Mouse (Mus musculus) midbrain, embryonic 16.5 days (tissue): Measurements from ENCODE around the gene Ccdc87. TPM values are rescaled to one million over a fixed set of nuclear protein-coding genes. Genes with fewer than 3 reads are reported as not detected.
"Not testable (repeated sequence)": the region's sequence is repeated elsewhere in the genome, so short reads cannot be mapped to it uniquely, and the experiment has no call there.

ENCODE experiments used
- ATAC-seq: fragments of 200-750 bp; cut with Nextera tagmentation; 2 replicates; pipeline ENCODE4 v1.8.0; 2017; ENCODE audit warnings: moderate TSS enrichment
- H3K27ac ChIP-seq: fragments of 300-500 bp; sonication (generic); 2 replicates; pipeline ENCODE4 v1.5.1; 2014; ENCODE audit warnings: mild to moderate bottlenecking, low read length, mixed read lengths
- H3K27me3 ChIP-seq: fragments of 300-500 bp; sonication (generic); 2 replicates; pipeline ENCODE4 v1.6.1; 2014; ENCODE audit warnings: low read depth, low read length, mixed read lengths; ENCODE audit not compliant: control insufficient read depth, insufficient read depth
- H3K36me3 ChIP-seq: fragments of 300-500 bp; sonication (generic); 2 replicates; pipeline ENCODE4 v1.6.1; 2014; ENCODE audit warnings: mild to moderate bottlenecking, low read length, moderate library complexity, mixed read lengths; ENCODE audit not compliant: control insufficient read depth, insufficient read depth
- H3K4me1 ChIP-seq: fragments of 300-500 bp; sonication (generic); 2 replicates; pipeline ENCODE4 v1.6.1; 2014; ENCODE audit warnings: mild to moderate bottlenecking, low read length, mixed read lengths; ENCODE audit not compliant: control insufficient read depth, insufficient read depth
- H3K4me2 ChIP-seq: fragments of 300-500 bp; sonication (generic); 2 replicates; pipeline ENCODE4 v1.6.1; 2014; ENCODE audit warnings: mild to moderate bottlenecking, low read length, mixed read lengths
- H3K4me3 ChIP-seq: fragments of 300-500 bp; sonication (generic); 2 replicates; pipeline ENCODE4 v1.5.1; 2014; ENCODE audit warnings: low read depth, mild to moderate bottlenecking, low read length, moderate library complexity, mixed read lengths
- H3K9ac ChIP-seq: fragments of 300-500 bp; sonication (generic); 2 replicates; pipeline ENCODE4 v1.6.1; 2014; ENCODE audit warnings: low read depth, low read length, mixed read lengths
- H3K9me3 ChIP-seq: fragments of 300-500 bp; sonication (generic); replicated peaks from 2 replicates; pipeline ENCODE4 v1.6.1; 2014; ENCODE audit warnings: mild to moderate bottlenecking, low read length, mixed read lengths; ENCODE audit not compliant: control insufficient read depth, poor library complexity, severe bottlenecking
- WGBS: fragments of 180-500 bp; shearing (Covaris S2); extraction: QIAGEN DNeasy Blood & Tissue Kit; methylation state at CpG from one replicate; pipeline ENCODE4 v1.1.7; 2014; 5-methylcytosine and 5-hydroxymethylcytosine counted together
- polyA plus RNA-seq: library from polyadenylated mRNA; unstranded; fragments of >200 nt; fragmentation: Nextera tagmentation; extraction: Ambion mirVana; gene quantifications from 2 replicates; pipeline ENCODE4 v1.2.1, GENCODE M21; 2015

The Ccdc87 gene
- polyA plus RNA-seq, 1 experiment from 2014 or later: 0.99 TPM

- H3K4me1 ChIP-seq: peaks cover 22% of the 10 kb centered on the region
- WGBS: under 1% methylated on average over 17 of the region's 17 CpGs
- ATAC-seq: no peak
Observed at GRCm38 (mm10) chr19:4810746-4811062, 28.5 kb upstream of the Ccdc87 start.

DNA sequence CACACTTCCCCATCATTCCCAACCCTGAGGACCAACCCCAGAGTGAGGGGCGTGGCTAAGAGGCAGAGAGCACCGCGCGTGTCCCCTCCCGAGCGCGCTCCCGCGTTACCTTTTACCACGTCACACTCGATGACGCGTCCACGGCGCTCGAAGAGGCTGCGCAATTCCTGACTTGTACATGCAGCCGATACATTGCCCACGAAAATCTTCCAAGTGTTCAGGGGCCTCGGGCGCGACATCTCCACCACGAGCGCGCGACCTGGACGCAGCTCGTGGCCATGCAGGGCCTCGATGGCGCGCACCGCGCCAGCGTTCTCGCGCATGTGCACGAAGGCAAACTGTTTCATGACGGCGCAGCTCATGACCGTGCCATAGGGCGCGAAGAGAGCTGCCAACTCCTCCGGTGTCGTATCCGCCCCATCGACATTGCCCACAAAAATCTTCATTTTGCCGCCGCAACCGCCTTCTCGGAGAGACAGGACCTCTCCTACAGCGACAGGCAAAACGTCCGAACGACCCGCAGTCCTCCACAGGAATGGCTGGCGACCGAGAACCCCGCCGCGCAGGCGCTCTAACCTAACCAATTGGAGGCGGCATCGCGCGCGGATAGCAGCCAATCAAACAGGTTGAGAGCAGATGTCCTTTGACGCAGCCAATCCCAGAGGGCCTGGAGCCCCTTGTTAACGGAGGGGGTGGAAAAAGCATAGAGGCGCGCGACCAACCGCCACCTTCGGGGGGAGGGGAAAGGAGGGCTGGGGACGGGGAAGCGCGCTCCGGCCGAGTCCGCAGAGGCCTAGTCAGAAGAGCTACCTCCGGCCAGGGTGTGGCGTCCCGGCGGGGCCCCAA lies 27.9 kb upstream of the Ccdc87 start, which contains the start of the genes Gm21992 and Rbm14:
Gm21992 (minus strand) TSS at position 550 of the 846 bp plus-strand sequence.
Rbm14 (minus strand) TSS at position 572 of the 846 bp plus-strand sequence.
- peak; percentile 99 for ATAC-seq
- H3K27me3 ChIP-seq: no peaks in the 10 kb centered on the region
- H3K9ac ChIP-seq: peak within 1 kb of the TSS; percentile 77
- H3K27ac ChIP-seq: peak within 1 kb of the TSS; percentile 84
- under 1% methylated on average over 83 of the region's 83 CpGs for WGBS
- H3K4me3 ChIP-seq: peak within 1 kb of the TSS; percentile 53
- no peaks in the 10 kb centered on the region for H3K9me3 ChIP-seq
- H3K4me1 ChIP-seq: peaks cover 22% of the 10 kb centered on the region
- H3K4me2 ChIP-seq: peak within 1 kb of the TSS; percentile 96
- no peaks in the 10 kb centered on the region for H3K36me3 ChIP-seq

More at GRCm38 (mm10) chr19:4810746-4811062, 28.5 kb upstream of the Ccdc87 start:
- Histone ChIP-seq H3K4me3 (peak overlapping the region; percentile 53), H3K27me3 (no peaks in the 10 kb centered on the region), H3K36me3 (no peaks in the 10 kb centered on the region), H3K9me3 (no peaks in the 10 kb centered on the region), H3K9ac (peak overlapping the region; percentile 77), H3K4me2 (peak overlapping the region; percentile 96), H3K27ac (peak overlapping the region; percentile 84)

GRCm38 (mm10) chr19:4811909-4812242 lies 27.3 kb upstream of the Ccdc87 start:
- Histone ChIP-seq H3K4me3 (peak overlapping the region; percentile 53), H3K27ac (peak overlapping the region; percentile 84), H3K4me1 (peaks cover 22% of the 10 kb centered on the region), H3K36me3 (no peaks in the 10 kb centered on the region), H3K27me3 (no peaks in the 10 kb centered on the region), H3K9ac (peak overlapping the region; percentile 74), H3K4me2 (peak overlapping the region; percentile 51), H3K9me3 (no peaks in the 10 kb centered on the region)
- no peak for ATAC-seq
- WGBS: 5% methylated on average over 12 of the region's 12 CpGs

GRCm38 (mm10) chr19:4812334-4812949 lies 26.7 kb upstream of the Ccdc87 start:
- H3K4me1 ChIP-seq: peaks cover 22% of the 10 kb centered on the region
- not testable (repeated sequence) for H3K9me3 ChIP-seq, H3K27me3 ChIP-seq, H3K36me3 ChIP-seq, ATAC-seq
- peak overlapping the region; percentile 51 for H3K4me2 ChIP-seq
- WGBS: 82% methylated on average over 8 of the region's 8 CpGs
- H3K4me3 ChIP-seq: peak overlapping the region; percentile 53
- H3K9ac ChIP-seq: peak overlapping the region; percentile 74; the same call in 1 of the 2 replicates
- H3K27ac ChIP-seq: peak overlapping the region; percentile 84; the same call in 1 of the 2 replicates

DNA sequence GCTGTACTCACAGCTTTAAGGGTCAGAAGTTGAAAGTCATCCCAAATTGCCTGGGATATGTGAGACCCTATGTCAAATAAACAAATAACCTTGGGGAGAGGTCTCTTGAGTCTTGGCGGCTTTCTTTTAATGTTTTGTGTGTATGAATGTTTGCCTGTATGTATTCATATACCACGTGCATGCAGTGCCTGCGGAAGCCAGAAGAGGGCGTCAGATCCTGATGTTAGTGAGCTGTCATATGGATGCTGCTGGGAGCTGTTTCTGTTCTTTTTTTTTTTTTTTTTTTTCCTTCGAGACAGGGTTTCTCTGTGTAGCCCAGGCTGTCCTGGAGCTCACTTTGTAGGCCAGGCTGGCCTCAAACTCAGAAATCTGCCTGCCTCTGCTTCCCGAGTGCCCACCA lies 26.2 kb upstream of the Ccdc87 start:
- Histone ChIP-seq H3K27me3 (no peaks in the 10 kb centered on the region), H3K36me3 (no peaks in the 10 kb centered on the region), H3K4me2 (no peak overlapping the region), H3K9ac (no peak overlapping the region), H3K9me3 (no peaks in the 10 kb centered on the region), H3K4me3 (no peak overlapping the region), H3K4me1 (peaks cover 21% of the 10 kb centered on the region), H3K27ac (no peak overlapping the region)
- 79% methylated on average over 6 of the region's 6 CpGs for WGBS
- ATAC-seq: no peak

GRCm38 (mm10) chr19:4817182-4817835 lies 21.9 kb upstream of the Ccdc87 start:
- Histone ChIP-seq H3K9me3 (no peaks in the 10 kb centered on the region), H3K4me1 (peaks cover under 1% of the 10 kb centered on the region; the same call in 1 of the 2 replicates), H3K9ac (no peak overlapping the region), H3K27me3 (no peaks in the 10 kb centered on the region), H3K4me3 (no peak overlapping the region), H3K27ac (no peak overlapping the region), H3K4me2 (no peak overlapping the region), H3K36me3 (no peaks in the 10 kb centered on the region)
- WGBS: 73% methylated on average over 1 of the region's 1 CpGs
- ATAC-seq: no peak

GRCm38 (mm10) chr19:4820678-4821303 lies 18.4 kb upstream of the Ccdc87 start:
- H3K4me1 ChIP-seq: no peaks in the 10 kb centered on the region
- H3K4me2 ChIP-seq: no peak overlapping the region
- H3K4me3 ChIP-seq: no peak overlapping the region
- no peak overlapping the region for H3K27ac ChIP-seq
- H3K36me3 ChIP-seq: peaks cover 10% of the 10 kb centered on the region
- no peaks in the 10 kb centered on the region for H3K9me3 ChIP-seq
- 72% methylated on average over 5 of the region's 5 CpGs for WGBS
- no peaks in the 10 kb centered on the region for H3K27me3 ChIP-seq
- no peak overlapping the region for H3K9ac ChIP-seq
- no peak for ATAC-seq

DNA sequence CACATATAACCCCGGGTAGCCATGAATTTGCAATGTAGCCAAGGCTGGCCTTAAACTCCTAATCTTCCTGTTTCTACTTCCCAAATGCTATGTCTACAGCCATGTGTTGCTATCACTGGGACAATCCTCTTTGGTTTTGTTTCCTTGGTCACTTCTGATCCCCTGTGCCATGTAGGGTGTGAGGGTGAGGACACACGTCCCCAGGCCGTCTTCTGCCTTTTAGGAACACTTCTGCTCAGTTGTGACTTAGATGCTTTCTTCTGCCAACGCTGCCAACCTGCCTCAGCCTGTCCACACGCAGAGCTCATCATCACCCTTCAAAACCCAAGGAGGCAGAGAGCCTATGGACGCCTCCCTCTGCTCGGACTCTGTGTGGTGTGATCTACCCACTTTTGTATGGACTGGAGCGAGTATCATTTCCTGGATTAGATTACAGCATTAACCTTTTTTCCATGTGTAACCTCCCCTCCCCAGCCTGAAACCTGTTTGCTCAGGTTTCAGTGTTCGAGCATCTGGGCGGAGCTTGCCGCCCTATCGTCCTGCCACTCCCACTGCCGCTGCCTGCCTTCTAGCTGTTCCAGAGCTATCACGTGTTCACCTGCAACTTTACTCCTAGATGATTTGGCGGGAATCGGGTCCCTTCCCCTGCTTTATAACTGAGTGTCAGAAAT lies 10.6 kb upstream of the Ccdc87 start:
- Histone ChIP-seq H3K27me3 (no peaks in the 10 kb centered on the region), H3K4me2 (no peak overlapping the region), H3K4me3 (no peak overlapping the region), H3K4me1 (no peaks in the 10 kb centered on the region), H3K9me3 (no peaks in the 10 kb centered on the region), H3K9ac (no peak overlapping the region), H3K36me3 (peaks cover 14% of the 10 kb centered on the region), H3K27ac (no peak overlapping the region)
- WGBS: 69% methylated on average over 16 of the region's 16 CpGs
- no peak for ATAC-seq
